Mouse (Mus musculus) spleen, postnatal 4 days (tissue): ENCODE results near the gene Ulk4.

Source experiments
- DNase-seq, 2 experiments: peaks; one replicate each; pipeline ENCODE4 v3.0.0; 2022; ENCODE audit warnings: low spot score in 2 of 2

Ulk4 gene

GRCm38 (mm10) chr9:121108110-121108509, 168.9 kb downstream of the Ulk4 start:
- peak; percentile 31 to 71 for DNase-seq

GRCm38 (mm10) chr9:121107643-121108042, 169.4 kb downstream of the Ulk4 start:
- DNase-seq: no peak

DNA sequence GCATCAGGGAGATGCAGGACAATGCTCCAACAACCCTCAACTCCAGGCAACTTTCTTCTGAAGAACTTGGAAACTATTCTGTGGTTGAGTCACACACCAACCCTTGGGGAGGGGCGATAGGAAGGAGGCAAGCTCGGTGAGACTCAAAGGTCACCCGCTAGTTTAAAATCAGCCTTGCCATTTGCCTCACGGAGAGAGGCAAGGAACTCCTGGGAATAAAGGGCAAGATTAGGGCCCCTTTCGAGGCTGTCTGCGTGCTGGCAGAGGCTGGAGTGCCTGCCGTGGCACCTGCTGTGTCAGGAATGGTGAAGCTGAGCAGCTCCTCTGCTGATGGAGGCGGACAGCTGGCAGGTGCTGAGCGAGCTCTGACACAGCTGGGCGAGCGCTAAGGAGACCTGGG, 169.9 kb downstream of the Ulk4 start:
- no peak for DNase-seq

- DNase-seq: no peak
Observed at GRCm38 (mm10) chr9:121101516-121101915, 175.5 kb downstream of the Ulk4 start.

- no peak for DNase-seq
Observed at GRCm38 (mm10) chr9:121099453-121099852, 177.5 kb downstream of the Ulk4 start.

DNA sequence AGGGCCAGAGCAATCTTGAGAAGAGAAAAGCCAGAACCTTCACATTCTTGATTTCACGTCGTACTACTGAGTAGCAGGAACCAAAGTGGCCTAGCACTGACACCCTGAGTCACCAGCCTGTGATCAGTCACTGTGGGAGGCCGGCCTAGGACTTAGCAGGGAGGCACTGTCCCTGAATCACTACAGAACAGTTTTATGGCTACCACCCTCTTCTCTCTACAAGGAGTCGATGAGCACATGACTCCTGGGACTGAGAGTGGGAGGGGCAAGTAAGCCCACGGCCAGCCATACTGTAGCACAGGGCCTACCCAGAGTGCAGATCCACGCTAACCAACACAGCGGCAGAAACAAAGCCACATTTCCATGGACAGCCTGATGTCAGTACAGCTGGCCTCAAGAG, 183.2 kb downstream of the Ulk4 start:
- no peak for DNase-seq

DNA sequence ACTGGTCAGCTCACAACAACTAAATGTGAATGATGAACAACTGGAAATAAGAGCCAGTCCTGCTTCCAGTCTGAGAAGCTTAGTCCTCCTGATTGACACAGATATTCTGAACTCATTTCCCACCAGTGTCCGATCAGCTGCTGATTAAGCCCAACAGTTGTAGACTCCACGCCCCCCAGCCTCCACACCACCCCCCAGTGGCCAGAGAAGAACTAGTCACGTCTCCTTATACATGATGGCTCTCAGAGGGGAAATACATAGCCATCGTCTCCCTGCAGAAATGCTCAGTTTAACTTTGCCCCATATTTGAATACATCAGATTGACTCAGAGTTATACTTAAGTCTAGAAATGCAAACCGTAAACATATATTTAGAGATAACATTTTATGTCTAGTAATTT, 184.4 kb downstream of the Ulk4 start:
- DNase-seq: no peak

GRCm38 (mm10) chr9:121091016-121091735, 185.8 kb downstream of the Ulk4 start:
- DNase-seq: no peak

DNA sequence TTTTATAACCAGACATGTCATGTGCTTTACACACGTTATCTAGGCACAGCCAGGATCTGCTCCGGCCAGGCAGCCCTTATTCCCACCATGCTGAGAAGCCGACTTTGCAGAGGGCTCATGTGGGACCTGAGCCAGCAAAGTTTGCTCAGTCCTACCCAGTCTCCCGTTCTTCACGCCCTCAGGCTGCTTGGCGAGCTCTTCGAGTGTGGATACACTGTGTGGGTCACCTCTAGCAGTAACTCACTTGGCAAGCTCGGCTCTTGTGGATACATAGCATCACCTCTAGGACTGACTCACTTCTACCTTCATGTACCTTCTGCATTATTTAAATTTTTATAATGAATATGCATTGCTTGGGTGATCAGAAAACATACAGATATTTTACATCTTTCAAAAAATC, 189.3 kb downstream of the Ulk4 start:
- DNase-seq: no peak

DNA sequence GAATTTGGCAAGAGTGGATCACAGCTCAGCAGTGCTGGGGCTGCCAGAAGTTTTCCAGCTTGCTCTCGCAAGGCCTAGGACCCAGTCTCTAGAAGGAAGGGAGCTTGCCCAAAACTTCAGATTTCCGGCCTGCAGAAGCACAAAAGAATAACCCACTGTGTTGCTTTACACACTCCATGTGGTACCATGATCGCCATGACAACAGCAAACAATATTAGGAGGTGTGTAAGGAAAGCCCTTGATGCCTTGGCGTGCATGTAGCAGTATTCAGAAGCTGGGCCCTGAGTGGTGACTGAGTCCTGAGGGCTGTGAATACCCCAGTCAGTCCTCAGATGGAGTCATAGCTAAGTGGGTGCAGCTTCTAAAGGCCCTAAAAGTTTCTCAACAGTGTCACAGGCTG, 192.8 kb downstream of the Ulk4 start:
- DNase-seq: no peak

DNA sequence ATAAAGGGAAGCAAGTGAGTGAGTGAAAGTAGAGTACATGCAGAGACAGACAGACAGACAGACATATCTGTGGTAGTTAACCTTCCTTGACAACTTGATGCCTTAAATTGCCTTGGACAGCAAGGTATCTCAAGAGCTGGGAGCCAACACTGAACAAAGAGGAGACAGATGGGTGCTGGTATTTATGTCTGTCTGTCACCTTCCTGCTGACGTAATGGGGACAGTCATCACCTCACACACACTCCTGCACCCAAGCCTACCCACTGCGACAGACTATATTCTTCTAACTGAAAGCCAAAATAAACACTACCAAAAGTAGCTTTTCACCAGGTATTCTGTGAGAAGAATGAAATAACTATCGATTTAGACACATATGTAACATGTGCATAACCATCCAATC, 196.2 kb downstream of the Ulk4 start:
- DNase-seq: no peak

DNA sequence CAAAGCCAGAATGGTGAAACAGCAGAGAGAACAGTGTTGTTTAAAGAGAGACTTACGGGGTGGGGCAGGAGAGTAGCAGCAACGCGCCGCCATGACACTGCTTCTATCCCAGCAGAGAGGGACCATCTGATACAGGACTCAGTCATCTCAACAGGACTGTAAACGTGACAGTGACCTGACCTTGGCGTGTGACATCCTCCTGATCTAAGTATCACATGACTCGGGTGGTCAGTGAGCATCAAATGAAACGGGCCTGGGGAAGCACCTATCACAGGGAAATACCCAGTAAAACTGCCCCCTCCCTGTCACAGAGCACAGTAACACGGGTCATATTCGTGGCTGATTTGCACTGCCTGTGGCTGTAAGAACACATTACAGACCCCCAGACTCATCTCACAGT, 196.6 kb downstream of the Ulk4 start:
- no peak for DNase-seq

DNA sequence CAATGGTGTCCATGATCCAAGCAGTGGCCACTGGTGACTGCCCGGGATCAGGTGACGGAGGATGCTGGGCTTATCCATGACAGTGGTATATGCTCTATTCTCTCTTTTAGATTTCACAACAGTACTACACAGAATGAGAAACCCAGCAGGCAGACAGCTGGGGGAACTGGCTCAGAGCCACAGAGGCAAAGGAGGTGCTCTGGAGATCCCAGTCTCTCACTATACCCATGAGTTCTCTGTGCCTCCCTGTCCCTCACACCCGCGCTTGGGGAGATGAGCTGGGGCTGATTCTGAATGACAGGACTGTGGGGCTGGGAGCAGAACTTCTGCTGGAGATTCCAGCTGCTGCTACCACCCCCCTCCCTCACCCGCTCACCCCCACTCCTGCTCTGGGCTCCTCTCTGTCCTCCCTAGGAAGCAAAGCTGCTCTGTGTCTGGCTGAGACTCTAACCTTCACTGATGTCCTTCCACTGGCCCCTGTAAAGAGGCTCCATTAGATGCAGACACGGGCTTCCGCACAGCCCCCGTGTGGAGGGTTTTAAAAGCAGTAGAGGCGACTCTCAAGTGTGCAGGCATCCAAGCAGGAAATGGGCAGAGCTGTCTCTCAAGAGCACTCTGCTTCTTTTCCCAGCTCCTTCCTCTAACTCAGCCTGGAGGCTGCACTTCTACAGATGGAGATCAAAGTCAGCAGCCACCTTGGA, 197.5 kb downstream of the Ulk4 start:
- no peak for DNase-seq

DNA sequence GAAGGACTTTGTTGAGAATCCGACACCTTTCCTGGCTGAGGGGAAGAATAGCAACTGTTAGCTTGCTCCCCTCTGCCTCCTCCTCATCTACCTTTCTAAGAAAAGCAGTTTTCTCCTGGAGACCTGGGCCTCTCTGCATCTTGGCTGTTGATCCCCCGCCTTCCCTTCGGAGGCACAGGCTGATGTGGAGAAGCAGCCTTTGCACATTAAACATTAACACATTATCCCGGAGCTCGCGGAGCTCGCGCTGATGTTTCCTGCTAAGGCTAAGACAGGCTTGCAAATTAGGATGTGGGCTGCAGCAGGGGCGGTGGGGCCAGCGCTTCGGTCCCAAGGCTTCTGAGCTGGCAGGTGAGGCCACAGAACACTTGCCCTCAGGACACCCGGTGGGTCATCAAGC, 200.7 kb downstream of the Ulk4 start:
- DNase-seq: no peak

DNA sequence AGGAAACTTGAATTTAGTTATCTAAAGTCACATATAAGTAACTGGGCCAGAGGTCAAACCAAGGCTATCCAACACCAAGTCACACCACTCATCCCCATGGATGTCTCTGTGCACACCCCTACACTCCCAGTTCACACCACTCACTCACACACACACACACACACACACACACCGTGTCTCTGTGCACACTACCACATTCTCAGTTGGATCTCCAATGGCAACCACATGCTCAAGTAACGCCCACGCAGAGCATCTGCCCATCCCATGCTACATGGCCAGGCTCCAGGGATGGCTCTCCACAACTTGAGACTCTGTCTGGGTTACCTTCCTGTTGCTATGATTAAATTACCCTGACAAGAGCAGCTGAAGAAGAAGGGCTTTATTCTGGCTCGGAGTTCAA, 201.8 kb downstream of the Ulk4 start:
- DNase-seq: no peak

- no peak for DNase-seq
Observed at GRCm38 (mm10) chr9:121074726-121075125, 202.3 kb downstream of the Ulk4 start.

GRCm38 (mm10) chr9:121072127-121072757, 204.8 kb downstream of the Ulk4 start:
- no peak for DNase-seq

DNA sequence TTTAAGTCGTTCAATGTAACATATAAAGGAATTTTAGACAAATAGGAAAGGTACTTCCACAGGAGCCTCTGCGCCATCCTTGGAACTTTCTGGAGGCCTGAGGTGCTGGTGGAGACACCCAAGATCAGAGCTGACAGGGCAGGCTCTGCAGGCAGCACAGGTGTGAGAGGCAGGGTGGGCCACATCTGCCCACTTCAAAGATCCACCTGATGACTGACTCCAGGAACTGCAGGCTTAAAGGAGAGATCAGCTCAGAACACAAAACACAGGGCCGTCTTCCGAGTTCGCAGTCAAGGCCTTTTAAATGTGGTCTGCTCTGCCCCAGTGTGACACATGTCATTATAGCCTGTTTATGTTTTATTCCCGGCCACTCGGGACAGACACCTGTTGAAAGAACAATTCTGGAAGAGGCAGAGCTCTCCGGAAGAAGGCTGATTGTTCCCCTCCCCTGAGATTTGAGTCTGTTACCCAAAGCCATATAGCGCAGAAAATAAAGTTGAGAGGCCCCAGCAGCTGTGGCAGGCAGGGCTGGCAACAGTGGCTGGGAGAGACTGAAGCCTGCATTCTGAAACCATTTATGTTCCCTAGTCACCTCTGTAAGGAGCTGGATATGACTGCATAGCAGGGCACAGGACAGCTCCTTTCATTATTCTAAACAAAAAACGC, 205.4 kb downstream of the Ulk4 start:
- no peak for DNase-seq

GRCm38 (mm10) chr9:121071050-121071449, 205.9 kb downstream of the Ulk4 start:
- DNase-seq: peak; percentile 40 to 70

GRCm38 (mm10) chr9:121068115-121068514, 208.9 kb downstream of the Ulk4 start:
- no peak for DNase-seq

DNA sequence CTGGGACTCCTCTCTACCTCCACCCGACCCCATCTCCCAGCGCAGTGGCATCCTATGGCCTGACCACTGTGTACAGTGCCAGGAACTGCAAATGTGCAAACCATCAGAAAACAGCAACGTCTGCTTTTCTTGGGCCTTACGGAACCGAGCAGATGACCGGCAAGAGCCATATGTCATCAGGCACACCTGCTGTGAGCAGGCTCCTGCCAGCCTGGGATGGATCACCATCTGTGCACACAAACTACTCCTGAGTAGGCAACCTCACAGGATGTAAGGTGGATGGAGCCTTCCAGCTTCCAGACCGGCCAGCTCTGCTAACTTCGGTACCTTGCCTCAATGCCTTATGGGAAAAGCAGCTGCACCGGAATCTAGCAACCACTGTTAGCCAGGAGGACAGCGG, 210.0 kb downstream of the Ulk4 start:
- no peak for DNase-seq

DNA sequence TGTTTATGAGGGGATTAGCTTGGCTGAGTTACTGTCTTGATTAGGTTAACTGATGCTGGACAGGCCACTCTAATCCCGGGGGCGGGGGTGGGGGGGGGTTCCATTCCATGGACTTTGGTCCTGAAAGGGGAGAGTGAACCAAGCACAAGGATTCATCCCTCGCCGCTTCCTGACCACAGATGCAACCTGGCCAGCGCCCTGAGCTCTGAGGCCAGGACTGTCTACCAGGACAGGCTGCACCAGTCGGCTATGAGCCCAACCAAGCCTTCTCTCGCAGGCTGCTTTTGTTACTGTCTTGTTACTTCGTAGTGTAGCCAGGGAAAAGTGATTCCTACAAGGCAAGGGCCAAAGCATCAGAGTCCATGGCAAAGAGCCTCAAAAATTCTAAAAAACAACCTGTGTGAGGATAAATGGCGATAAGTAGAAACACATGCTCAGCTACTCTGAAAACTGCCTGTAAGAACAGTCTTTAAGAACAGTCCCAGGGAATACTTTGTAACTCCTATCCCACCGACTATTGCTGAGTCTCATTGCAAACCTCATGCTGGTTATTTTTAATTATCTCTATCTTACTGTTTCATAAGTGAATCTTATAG, 211.5 kb downstream of the Ulk4 start:
- no peak for DNase-seq
